Mouse (Mus musculus) liver (tissue): Measurements from ENCODE around the gene Gda.

ENCODE experiments used
- DNase-seq: peaks from one replicate; pipeline ENCODE4 v3.0.0-alpha.2; 2020; ENCODE audit warnings: mixed read lengths

Gda gene

DNA sequence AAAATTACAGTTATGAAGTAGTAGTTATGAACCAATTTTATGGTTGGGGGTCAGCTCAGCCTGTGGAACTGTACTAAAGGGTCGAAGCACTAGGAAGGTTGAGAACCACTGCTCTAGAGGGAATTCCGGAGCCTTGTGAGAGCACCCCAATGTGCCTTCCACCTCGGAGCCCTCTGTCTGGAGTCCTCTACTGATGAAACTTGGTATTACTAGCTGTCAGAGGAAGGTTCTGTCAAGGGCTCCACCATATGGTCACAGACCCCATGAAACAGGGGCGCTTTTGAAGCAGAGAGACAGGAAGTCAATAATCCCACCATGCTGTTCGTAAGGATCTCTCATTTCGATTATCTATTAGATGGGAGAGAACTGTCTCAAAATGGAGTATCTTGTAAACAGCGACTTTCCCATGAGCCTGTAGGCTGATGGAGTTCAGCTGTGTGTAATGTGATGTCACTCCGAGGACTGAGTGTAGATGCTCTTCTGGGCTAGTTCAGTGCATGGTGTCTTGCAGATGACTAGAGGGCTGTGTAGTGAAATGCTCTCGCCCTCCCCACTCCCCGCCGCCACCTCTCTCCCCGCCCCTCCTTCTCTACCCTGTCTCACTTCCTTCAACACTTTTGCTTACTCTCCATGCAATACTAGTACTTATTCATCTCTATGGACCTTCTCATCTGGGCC lies 100.7 kb downstream of the Gda start:
- DNase-seq = no peak

DNA sequence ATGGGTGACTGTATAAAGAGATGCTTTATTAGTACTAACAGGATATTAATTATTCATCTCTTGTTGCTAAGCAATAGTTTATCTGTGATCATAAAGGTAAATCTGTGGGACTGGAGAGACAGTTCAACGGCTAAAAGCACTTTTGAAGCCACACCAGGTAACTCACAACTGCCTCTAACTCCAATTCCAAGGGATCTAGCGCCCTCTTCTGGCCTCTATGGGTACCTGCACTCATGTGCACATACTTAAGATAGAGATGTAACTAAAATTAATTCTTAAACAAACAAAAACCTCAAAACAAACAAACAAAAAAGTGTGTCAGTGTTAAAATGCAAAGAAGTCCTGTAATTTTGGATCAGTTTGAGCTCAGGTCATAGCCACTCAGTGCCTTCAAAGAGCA lies 101.9 kb downstream of the Gda start:
- no peak for DNase-seq

DNA sequence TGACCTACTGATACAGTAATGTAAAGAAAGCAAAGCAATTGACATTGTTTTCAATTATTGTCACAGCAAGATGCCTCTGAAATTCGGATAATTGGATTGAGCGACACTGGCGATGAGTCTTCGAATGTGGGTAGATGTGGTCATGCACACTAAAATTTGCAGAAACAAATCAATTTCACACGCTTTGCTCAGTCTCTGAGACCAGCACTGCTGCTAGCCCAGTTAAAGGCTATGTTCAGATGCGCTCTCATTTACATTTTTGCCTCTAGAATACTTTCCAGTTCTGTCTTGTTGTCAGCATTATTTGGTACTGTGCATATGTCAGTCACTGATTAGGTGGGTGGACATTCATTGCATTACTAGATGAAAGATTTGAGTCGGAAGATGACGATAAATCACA lies 102.5 kb downstream of the Gda start:
- no peak for DNase-seq

DNA sequence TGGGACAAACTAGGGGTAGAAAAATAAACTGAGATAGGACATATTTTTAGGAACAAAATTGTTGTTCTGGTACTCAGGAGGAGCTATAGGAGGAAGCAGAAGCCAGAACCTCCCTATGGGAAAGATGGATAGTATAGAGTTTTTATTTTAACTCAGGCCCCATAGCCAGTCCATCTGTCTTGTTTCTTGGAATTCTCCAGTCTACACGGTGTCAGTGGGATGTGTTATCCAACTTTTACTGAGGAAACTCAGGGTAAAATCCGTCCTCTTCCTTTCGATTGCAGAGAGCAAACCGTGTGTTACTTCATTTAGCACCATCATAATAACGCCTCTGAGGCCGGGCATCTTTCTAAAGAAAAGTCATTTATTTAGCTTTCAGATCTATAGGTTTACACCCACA lies 104.1 kb downstream of the Gda start:
- DNase-seq = no peak

DNA sequence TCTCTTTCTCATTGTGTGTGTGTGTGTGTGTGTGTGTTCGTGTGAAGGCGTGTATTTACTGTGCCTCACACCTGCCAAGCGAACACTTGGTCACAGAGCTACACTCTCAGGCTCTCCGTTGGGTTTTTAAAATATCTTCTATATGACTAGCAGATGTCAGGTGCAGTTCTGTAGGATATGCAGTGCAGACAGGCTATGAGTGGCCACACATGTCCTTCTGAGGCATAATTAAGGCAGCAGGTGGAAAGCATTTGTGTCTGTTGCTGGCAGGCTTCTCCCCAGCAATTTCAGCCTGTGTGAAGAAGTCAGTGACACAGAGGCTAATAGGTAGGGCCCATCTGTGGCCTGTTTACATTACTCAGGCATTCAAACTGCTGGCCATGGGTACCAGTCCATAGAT lies 104.7 kb downstream of the Gda start:
- DNase-seq = no peak

DNA sequence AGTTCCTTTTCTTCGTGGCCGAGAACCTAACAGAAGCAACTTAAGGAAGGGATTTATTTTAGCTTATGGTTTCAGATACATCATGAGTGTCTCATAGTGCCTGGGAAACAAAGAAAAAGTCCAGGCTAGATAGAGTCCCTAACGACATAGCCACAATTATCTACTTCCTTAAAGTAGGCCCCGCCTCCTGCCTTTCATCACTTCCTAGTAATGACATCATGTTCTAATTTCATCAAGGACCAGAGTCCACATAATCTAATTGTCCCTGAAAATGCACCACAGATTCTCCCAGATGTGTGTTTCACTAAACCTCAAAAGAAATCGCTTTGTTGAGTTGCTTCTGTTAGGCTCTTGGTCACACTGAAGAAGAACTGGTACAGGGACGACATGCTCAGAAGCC lies 115.5 kb downstream of the Gda start:
- no peak for DNase-seq

DNA sequence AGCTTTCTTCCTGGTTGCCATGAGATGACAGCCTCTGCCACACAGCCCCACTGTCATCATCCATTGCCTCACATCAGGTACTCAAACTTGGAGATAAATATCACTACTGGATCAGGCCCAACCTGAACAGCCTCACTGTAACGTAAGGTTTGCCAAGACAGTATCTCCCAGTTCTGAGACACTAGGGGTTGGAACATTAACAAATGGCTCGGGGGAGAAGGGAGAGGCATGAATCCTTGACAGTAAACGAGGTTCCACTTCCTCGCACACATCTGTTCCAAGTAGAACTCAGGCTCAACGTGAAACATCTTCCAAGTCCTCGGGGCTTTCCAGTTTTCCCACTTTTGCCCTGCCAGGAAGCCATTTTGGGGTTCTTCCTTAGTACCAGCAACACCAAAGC lies 123.6 kb downstream of the Gda start:
- no peak for DNase-seq

DNA sequence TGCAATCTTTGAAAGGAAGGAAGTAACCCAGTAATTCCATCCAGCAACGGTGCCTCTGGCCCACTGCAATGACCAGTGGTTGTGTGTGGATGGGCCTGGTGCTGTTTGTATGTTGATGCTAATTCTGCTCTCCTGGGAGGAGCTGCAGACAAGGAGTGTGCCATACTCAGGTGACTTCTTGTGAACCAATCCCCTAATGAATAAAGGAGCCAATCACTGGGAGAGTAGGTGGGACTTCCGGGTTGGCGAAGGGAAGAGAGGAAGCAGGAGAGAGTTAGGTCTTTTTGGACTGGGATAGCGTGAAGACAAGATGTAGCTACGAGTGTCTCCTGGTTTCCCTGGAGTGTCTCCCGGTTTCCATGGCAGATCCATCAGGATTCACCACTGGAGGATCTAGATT lies 126.6 kb downstream of the Gda start:
- no peak for DNase-seq
